Mouse (Mus musculus) olfactory bulb, adult 2 months (tissue): ENCODE measurements around the gene Rasgef1b. TPM values are rescaled to one million over a fixed set of nuclear protein-coding genes. Genes with fewer than 3 reads are reported as not detected.

Experiments used
- H3K27ac ChIP-seq: fragments of 200-500 bp; 2 replicates; pipeline ENCODE4 v1.5.1; 2012; ENCODE audit warnings: low read depth, low read length; ENCODE audit not compliant: insufficient read depth
- H3K4me1 ChIP-seq: fragments of 200-500 bp; 2 replicates; pipeline ENCODE4 v1.6.1; 2012; ENCODE audit warnings: low read length; ENCODE audit not compliant: control insufficient read depth, insufficient read depth
- H3K4me3 ChIP-seq: fragments of 200-500 bp; 2 replicates; pipeline ENCODE4 v1.5.1; 2012; ENCODE audit warnings: mild to moderate bottlenecking, low read depth, low read length, moderate library complexity; ENCODE audit not compliant: insufficient read depth
- CTCF ChIP-seq: fragments of 200-500 bp; IDR thresholded peaks from 2 replicates; pipeline ENCODE4 v1.5.1; 2012; ENCODE audit warnings: low read depth, mild to moderate bottlenecking, low read length, moderate library complexity; ENCODE audit not compliant: insufficient read depth
- POLR2A ChIP-seq: fragments of 200-500 bp; IDR thresholded peaks from 2 replicates; pipeline ENCODE4 v1.6.1; 2012; ENCODE audit warnings: mild to moderate bottlenecking, low read depth, low read length, moderate library complexity; ENCODE audit not compliant: insufficient read depth
- WGBS: fragments of 180-500 bp; shearing (Covaris S2); methylation state at CpG from one replicate; pipeline ENCODE4 v1.1.7; 2018; 5-methylcytosine and 5-hydroxymethylcytosine counted together
- polyA plus RNA-seq: library from polyadenylated mRNA; stranded (reverse); fragments of >200 nt; gene quantifications from 2 replicates; pipeline ENCODE4 v1.2.4, GENCODE M21; 2012; ENCODE audit warnings: low replicate concordance; ENCODE audit not compliant: missing spikeins, insufficient read depth, insufficient read length

Gene Rasgef1b
- not detected in 2 replicates for polyA plus RNA-seq

GRCm38 (mm10) chr5:99728649-99729212 lies at the start of gene Rasgef1b:
TSS of gene Rasgef1b (minus strand) at chr5:99729065.
- Histone ChIP-seq H3K4me1 (peaks cover 14% of the 10 kb centered on the region), H3K27ac (no peak within 1 kb of the TSS), H3K4me3 (peak within 1 kb of the TSS; percentile 83)
- WGBS, result under 1% methylated on average over 51 of the region's 53 CpGs
- TF ChIP-seq CTCF (no peak), POLR2A (no peak)

GRCm38 (mm10) chr5:99775342-99775741 lies 46.5 kb upstream of the Rasgef1b start:
- H3K4me3 ChIP-seq, result no peak overlapping the region
- 84% methylated on average over 16 of the region's 16 CpGs for WGBS
- TF ChIP-seq POLR2A (no peak), CTCF (no peak)
- no peaks in the 10 kb centered on the region for H3K4me1 ChIP-seq
- no peak overlapping the region for H3K27ac ChIP-seq

- H3K4me1 ChIP-seq, result no peaks in the 10 kb centered on the region
- H3K27ac ChIP-seq, result no peak overlapping the region
- no peak overlapping the region for H3K4me3 ChIP-seq
- 80% methylated on average over 9 of the region's 9 CpGs for WGBS
- TF ChIP-seq POLR2A, result no peak
- TF ChIP-seq CTCF, result no peak
Observed at GRCm38 (mm10) chr5:99773265-99773664, 44.4 kb upstream of the Rasgef1b start.

DNA sequence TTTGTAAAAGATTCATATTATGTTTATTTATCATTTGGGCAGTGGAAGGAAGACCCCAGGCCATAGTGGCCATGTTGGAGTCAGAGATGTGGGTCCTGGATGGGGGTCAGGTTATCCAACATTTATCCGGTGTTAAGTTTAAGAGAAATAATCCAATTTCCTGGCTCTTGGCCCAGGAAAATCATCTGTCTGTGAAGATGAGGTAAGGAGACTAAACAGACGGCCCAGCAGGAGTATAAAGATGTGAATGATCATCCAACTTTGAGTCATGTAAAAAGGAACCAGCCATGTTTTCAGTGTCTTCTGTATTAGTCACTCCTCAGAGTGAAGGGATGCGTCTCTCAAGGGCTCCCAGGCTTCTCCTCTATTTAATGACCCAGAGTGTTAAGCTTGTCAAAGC lies 35.4 kb upstream of the Rasgef1b start:
- Histone ChIP-seq H3K4me1 (no peaks in the 10 kb centered on the region), H3K27ac (no peak overlapping the region), H3K4me3 (no peak overlapping the region)
- 89% methylated on average over 3 of the region's 3 CpGs for WGBS
- TF ChIP-seq CTCF (no peak), POLR2A (no peak)

- no peak overlapping the region for H3K27ac ChIP-seq
- WGBS, result 62% methylated on average over 5 of the region's 5 CpGs
- TF ChIP-seq POLR2A, result no peak
- no peak for TF ChIP-seq CTCF
- H3K4me1 ChIP-seq, result peaks cover 1% of the 10 kb centered on the region
- H3K4me3 ChIP-seq, result no peak overlapping the region
Observed at GRCm38 (mm10) chr5:99758859-99759258, 30.0 kb upstream of the Rasgef1b start.

- peak overlapping the region; percentile 26; the same call in 1 of the 2 replicates for H3K4me3 ChIP-seq
- 58% methylated on average over 12 of the region's 12 CpGs for WGBS
Observed at GRCm38 (mm10) chr5:99753843-99754242, 25.0 kb upstream of the Rasgef1b start.

DNA sequence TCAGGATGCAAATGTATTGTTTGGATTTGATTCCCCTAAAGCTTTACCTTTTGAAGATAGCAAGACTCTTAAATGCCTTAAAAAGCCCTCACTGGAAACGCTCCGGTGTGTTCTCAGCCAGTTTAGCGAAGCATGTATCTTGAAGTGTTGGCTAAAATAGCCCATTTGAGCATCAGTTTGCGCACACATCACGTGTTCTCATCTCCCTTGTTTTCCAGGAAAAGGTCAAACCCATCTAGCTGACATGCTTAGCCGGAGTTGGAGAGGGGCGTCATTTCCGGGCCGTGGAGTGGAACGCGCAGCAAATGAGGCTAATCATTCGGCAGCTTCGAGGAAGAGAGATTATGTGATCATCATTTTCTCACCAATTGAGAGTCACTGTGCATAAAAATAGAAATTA lies 24.5 kb upstream of the Rasgef1b start:
- Histone ChIP-seq H3K27ac (no peak overlapping the region), H3K4me3 (peak overlapping the region; percentile 26; the same call in 1 of the 2 replicates)

More at GRCm38 (mm10) chr5:99753843-99754242, 25.0 kb upstream of the Rasgef1b start:
- Histone ChIP-seq H3K27ac (no peak overlapping the region), H3K4me1 (peaks cover 4% of the 10 kb centered on the region)
- TF ChIP-seq POLR2A (no peak), CTCF (no peak)

DNA sequence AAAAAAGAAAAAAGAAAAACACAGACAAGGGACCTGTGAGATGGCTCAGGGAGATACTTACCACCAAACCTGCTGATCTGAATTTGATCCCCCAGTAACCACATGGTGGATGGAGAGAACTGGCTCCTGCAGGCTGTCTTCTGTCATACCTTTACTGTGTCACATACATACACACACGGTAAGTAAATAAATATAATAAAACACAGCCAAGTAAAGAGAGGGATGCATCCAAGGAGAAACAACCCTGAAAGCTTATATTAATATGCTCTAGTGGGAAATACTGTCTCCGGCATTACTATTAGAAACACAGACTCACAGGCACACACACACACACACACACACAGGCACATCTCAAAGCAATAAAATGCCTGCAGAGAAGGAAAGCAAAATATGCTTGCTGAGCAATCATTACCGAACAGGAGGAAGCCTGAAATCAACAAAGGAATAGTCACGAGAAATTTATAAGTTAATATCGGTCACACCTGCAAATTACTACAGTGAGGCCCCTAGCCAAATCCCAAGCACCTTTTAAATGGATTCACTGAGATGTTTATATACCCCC lies 23.9 kb upstream of the Rasgef1b start:
- no peak overlapping the region for H3K4me3 ChIP-seq
- WGBS, result 83% methylated on average over 5 of the region's 5 CpGs
- H3K4me1 ChIP-seq, result peaks cover 4% of the 10 kb centered on the region
- no peak overlapping the region for H3K27ac ChIP-seq
- TF ChIP-seq CTCF (no peak), POLR2A (no peak)

More for the DNA sequence above, 24.5 kb upstream of the Rasgef1b start:
- no peak for TF ChIP-seq POLR2A
- no peak for TF ChIP-seq CTCF
- H3K4me1 ChIP-seq, result peaks cover 4% of the 10 kb centered on the region
- WGBS, result 40% methylated on average over 13 of the region's 13 CpGs

GRCm38 (mm10) chr5:99748417-99748816 lies 19.6 kb upstream of the Rasgef1b start:
- WGBS, result 54% methylated on average over 10 of the region's 10 CpGs
- H3K27ac ChIP-seq, result no peak overlapping the region

DNA sequence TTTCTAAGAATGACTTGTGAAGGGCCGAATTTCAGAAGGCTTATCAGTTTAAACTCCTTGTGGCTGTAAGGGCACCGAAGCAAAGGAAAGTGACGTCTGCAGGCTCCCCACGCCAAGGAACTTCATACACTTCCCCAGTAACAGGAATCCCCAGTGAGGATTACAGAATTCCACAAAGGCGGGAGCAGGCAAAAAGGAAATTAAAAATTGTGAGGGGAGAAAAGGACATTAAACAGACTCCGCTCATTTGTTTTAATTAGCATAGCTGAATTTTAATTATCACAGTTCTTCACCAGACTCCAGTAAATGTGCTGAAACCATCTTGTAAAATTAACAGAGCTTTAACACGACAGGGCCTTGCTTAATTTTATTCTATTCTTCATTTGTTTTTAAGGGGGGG lies 17.2 kb upstream of the Rasgef1b start:
- WGBS, result 76% methylated on average over 7 of the region's 7 CpGs

More at GRCm38 (mm10) chr5:99748417-99748816, 19.6 kb upstream of the Rasgef1b start:
- TF ChIP-seq CTCF (no peak), POLR2A (no peak)
- Histone ChIP-seq H3K4me3 (no peak overlapping the region), H3K4me1 (no peaks in the 10 kb centered on the region; the same call in 1 of the 2 replicates)

More for the DNA sequence above, 17.2 kb upstream of the Rasgef1b start:
- no peak overlapping the region for H3K27ac ChIP-seq
- no peaks in the 10 kb centered on the region for H3K4me1 ChIP-seq
- H3K4me3 ChIP-seq, result no peak overlapping the region
- TF ChIP-seq CTCF (no peak), POLR2A (no peak)
